Mouse (Mus musculus) heart, adult 8-10 months (tissue): ENCODE data around the gene Ccdc122. TPM values are rescaled to one million over a fixed set of nuclear protein-coding genes. Genes with fewer than 3 reads are reported as not detected.

Experiments used
- DNase-seq: peaks from one replicate; pipeline ENCODE4 v3.0.0; 2022; ENCODE audit warnings: low spot score
- total RNA-seq, 4 experiments: library from RNA; stranded (reverse); gene quantifications; 2 replicates each; pipeline ENCODE4 v1.2.4; 2022

Gene Ccdc122
- total RNA-seq, 4 experiments from 2014 or later: 0.90 to 1.8 (median 1.3) TPM

DNA sequence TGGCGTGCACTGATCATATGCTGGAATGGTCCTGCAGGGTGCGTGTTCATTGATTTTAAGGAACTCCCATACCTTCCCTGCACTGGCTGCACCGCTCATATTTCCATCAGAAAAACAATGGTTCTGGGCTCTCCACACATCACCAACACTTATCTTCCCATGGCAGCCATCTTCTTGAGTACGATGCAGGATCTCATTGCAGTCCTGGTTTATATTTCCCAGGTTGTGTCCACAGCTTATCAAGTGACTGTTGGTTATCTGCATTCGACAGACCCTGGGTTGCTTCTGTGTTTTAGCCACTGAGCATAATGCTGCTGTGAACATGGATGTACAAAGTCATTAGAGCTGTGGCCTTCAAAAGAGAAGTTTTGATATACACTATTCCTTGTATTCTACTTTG lies 94.0 kb downstream of the Ccdc122 start:
- no peak for DNase-seq

DNA sequence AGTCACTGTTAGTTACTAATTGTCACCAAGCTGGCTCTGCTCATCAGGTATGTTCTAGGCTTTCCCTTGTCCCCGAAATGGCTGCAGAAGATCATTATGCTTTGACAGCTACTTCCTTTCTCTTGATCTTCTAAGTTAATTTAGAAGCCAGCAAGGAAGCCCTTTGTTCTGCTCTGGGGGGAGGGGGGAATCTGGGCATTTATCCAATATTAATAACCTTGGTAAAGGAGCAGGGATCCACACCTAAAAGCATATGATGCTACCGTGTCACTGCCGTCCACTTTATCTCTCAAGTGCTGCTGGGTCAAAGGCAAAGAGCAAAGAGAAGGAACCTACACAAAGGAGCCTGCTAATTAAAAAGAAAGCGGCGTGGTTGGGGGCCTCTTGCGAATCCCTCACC lies 100.4 kb downstream of the Ccdc122 start:
- no peak for DNase-seq

DNA sequence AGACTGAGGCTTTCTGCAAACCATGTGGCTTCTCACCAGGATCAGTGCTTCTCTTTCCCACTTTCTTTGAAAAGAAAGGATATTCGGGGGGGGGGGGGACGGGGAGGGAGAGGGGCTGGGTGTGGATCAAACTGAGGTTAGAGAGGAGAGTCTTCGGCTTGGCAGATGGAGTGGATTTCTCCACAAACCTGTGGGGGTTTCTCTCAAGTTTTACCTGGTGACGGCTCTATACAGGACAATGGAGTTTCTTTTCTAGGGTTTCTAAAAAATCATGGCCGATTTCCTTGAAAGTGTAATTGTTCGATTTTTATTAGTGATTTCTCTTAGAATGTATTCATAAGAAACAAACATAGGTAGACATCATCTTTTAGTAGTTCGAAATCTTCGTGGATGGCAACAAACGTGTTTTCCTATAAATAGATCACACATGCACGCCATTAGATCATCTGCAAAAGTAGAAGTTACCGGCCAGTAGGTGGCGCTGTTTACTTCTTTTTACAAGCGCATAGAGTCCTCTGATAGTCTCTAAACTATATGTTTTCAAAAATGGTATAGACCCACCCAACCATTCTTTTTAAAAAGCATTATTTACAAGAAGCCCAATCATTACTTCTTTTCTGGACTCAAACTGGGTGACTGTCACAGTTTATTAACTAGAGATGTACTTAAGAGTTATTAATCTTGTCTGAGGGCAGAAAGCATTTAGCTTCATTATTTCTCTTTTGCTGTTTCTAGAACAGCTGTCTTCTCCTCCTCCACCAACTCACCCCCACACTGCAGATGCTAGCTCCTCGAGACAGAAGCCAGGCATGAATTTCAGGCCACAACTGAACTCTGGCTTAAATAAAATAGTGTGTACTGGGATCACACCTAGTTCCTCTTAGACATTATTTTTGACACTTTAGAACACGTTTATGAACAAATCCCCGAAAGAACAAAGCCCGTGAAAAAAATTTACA lies 105.0 kb downstream of the Ccdc122 start:
- DNase-seq: peak; percentile 63

DNA sequence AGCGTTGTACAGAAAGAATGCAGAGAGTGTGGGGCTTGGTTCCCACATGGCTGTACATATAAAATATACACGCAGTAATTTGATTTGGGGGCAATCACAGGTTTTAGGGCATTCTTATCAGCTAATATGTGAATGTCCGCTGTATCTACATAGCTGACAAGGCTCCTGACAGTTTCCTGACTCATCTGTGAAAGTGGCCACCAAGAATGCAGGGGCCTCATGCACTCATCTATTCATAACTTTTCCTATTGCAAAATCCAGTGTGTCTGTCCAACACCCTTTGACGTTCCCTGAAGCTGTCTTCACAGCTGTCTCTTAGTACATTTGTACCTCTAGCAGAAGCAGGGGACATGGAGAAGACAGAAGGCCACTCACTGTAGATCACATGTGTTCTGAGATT lies 108.5 kb downstream of the Ccdc122 start:
- DNase-seq: no peak

DNA sequence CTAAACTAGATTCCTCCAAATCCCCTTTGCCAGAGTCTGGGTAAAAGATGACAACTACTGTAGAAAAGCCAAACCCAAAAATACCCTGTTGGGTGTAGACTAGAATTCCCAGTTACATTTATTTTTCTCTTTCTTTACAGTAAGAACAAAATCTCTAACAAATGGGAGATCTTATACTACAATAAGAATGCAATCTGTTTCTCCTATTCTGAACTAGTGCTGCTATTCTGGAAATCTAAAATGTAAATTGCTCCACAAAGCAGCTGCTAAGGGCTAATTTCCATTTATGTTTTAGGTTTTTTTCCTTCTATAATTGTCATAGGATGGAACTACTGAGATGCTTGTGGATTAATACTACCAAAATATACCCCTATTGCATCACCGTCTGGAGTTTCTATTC lies 111.1 kb downstream of the Ccdc122 start:
- DNase-seq: no peak

DNA sequence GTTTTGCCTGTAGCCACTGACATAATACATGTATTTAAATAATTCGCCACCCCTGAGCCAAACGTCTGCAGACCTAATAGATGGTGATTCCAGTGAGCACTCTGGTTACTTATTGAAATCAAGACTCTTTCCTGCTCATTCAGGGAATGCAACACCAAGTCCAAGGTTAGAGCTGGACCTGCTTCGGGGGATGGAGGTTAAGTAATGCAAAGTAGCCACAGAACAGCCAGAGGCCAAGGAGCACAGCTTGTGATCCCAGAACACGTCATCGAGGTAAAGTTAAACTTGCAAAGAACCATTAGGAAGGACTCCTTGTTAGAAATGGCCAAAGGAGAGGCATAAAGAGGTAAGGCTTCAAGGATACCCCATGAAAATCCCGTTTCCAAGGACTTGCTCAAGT lies 114.0 kb downstream of the Ccdc122 start:
- no peak for DNase-seq

DNA sequence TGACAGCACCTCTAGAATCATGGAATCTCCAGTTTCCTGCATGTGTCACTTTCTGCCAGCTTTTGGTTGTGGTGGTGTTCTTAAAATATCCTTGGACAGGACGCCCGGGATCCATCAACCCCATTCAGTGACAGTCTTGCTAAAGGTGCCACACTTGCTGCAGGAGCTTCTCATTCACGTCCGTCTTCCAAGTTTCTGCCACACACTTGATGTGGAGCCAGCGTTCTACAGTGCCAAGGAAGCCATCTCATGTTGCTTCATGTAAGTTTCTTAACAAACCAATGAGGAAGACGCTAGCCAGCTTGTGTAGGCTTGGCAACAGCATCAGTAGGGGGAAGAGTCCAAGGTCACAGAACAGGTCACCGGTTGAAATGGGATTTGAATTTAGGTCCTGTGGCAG lies 114.9 kb downstream of the Ccdc122 start:
- DNase-seq: no peak

DNA sequence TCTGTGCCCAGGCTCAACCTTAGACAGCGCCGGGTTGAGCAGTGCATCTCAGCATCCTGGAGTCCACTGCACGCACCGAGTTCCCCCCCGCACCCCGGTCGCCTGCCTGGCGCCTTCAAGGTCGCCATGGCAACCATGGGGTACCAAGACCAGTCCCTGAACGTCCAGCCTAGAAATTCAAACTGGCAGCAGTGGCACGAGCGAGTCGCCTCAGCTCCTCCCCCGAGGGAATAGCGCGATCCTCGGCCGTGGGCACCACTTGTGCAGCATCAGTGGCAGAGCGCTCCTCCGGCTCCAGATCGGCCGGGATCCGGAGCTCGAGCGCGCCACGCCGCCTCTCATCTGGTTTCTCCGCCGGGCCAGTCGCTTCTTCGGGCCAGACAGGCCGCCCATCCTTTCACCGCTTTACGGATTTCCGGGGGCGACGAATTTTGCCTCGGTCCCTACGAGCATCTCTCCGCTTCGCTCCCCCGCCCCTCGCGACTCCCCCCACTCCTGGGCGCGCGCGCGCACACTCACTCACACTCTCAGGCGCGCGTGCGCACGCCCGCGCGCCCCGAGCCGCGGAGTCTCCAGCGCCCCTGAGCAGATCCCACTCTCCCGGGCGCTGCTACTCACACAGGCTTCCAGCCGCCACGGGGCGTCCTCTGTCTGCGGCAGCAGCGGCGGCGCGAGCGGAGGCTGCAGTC lies 119.8 kb downstream of the Ccdc122 start, which contains the start of gene Enox1:
Gene Enox1, plus strand, starts transcription at position 542 of the 689 bp plus-strand sequence.
- DNase-seq: peak; percentile 13

DNA sequence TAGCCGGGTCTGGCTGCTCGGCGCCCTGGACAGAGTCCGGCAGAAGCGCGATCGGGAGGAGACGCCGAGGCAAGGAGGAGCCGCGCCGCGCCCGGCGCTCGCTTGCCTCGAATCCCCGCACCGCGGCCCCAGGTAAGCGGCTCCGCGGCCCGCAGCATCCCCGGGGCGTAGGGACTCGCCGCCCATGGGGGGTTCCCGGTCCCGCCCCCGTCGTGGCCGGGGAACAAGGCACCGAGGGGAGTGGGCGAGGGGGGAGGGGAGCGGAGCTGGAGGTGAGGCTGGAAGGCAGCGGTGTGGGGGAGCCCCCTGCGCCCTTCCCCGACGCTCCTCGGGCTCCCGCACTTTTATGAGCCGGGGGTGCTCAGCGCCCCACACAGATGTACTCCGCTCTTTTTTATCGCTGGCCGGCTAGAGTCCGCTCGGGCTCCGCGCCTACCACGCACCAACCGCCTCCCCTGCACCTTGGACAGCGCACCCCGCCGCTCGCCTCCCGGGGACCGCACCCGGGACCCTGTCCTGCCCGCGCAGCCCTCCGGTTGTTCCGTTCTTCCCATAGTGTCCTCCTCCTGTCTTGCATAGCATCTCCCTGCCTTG lies 120.4 kb downstream of the Ccdc122 start:
- no peak for DNase-seq

DNA sequence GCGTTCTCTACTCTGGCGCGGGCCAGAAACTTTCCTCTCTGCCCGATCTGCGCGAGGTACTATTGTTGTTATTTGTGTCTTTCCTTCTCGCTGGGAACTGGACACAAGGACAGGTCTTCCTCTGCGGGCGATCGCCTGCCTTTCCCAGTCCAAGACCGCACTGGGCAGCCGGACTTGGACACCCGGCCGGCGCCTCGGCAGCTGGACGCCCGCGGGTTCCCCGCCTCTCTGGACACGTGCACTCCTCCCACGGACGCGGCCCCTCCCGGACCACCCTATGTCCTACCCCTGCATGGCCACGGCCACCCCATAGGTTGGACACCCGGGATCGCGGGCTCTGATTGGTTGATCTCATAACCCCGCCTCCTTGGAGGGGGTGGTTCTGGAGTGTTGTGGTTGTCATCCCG lies 120.9 kb downstream of the Ccdc122 start:
- peak; percentile 40 for DNase-seq

DNA sequence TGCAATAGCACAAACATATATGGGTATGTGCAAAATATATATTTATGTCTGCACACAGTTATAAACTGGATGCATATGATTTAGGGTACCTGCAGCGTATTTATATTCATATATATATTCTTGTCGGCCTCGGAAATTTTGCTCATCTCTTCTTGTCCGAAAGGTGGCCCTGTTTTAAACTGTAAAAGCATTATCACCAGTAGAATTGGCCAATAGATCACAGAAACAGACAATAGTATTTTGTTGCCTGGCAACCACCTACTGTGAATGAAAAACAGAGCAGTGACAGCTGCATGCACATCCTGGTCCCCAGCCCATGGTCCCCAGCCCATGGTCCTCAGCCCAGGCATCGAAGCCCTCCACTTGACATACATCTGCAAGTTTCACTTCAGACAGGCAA lies 122.8 kb downstream of the Ccdc122 start:
- DNase-seq: no peak

Other genes starting within 250 kb of the Ccdc122 start
- 1 to 10 TPM; 2.4 to 4.3 (median 3.4) TPM for gene Lacc1, start 132 bp downstream of the Ccdc122 start, total RNA-seq
- 1 to 10 TPM in 1 of 4 experiments, under 1 TPM in 3; 0.50 to 1.4 (median 0.59) TPM for gene Enox1, start 120.0 kb downstream of the Ccdc122 start, total RNA-seq